Mouse (Mus musculus): ENCODE measurements around the gene Gpr107.

Gpr107 gene

GRCm38 (mm10) chr2:31151892-31152812 lies at the start of gene Gpr107:
Gene Gpr107 (plus strand): TSS chr2:31152316.
- DNase-seq: peak; percentile 80 to 81

- DNase-seq: no peak
These were observed 48.8 kb upstream of the Gpr107 start for GRCm38 (mm10) chr2:31103321-31103720.

- no peak for DNase-seq
These were observed 46.8 kb upstream of the Gpr107 start for GRCm38 (mm10) chr2:31105279-31105678.

- no peak for DNase-seq
These were observed 46.1 kb upstream of the Gpr107 start for GRCm38 (mm10) chr2:31106004-31106403.

- peak; percentile 89 to 94 for DNase-seq
These were observed 45.3 kb upstream of the Gpr107 start for GRCm38 (mm10) chr2:31106621-31107320.

- DNase-seq: no peak
These were observed 43.9 kb upstream of the Gpr107 start for GRCm38 (mm10) chr2:31108186-31108585.

GRCm38 (mm10) chr2:31109960-31110548 lies 42.1 kb upstream of the Gpr107 start:
- DNase-seq: no peak

- DNase-seq: no peak
These were observed 40.4 kb upstream of the Gpr107 start for GRCm38 (mm10) chr2:31111685-31112084.

- DNase-seq: no peak
These were observed 37.9 kb upstream of the Gpr107 start for GRCm38 (mm10) chr2:31114205-31114604.

GRCm38 (mm10) chr2:31115091-31115942 lies 36.8 kb upstream of the Gpr107 start:
- no peak for DNase-seq

GRCm38 (mm10) chr2:31115943-31116731 lies 36.0 kb upstream of the Gpr107 start:
- no peak for DNase-seq

- DNase-seq: no peak
These were observed 33.9 kb upstream of the Gpr107 start for GRCm38 (mm10) chr2:31118211-31118610.

- no peak for DNase-seq
These were observed 33.3 kb upstream of the Gpr107 start for GRCm38 (mm10) chr2:31118639-31119380.

GRCm38 (mm10) chr2:31119795-31120194 lies 32.3 kb upstream of the Gpr107 start:
- peak; percentile 72 to 74 for DNase-seq

GRCm38 (mm10) chr2:31121131-31121693 lies 30.9 kb upstream of the Gpr107 start:
- no peak for DNase-seq

- DNase-seq: no peak
These were observed 29.3 kb upstream of the Gpr107 start for GRCm38 (mm10) chr2:31122806-31123205.

GRCm38 (mm10) chr2:31123493-31123892 lies 28.6 kb upstream of the Gpr107 start:
- no peak for DNase-seq

- peak in 1 of 2 experiments; percentile 24 for DNase-seq
These were observed 27.4 kb upstream of the Gpr107 start for GRCm38 (mm10) chr2:31124694-31125093.

- peak in 1 of 2 experiments; percentile 16 for DNase-seq
These were observed 27.0 kb upstream of the Gpr107 start for GRCm38 (mm10) chr2:31125156-31125555.

GRCm38 (mm10) chr2:31126048-31126447 lies 26.1 kb upstream of the Gpr107 start:
- DNase-seq: peak in 1 of 2 experiments; percentile 15

Measured in cerebellum, adult 18-20 months (tissue).